Mouse (Mus musculus): ENCODE measurements around the gene Gpatch1. TPM values are rescaled to one million over a fixed set of nuclear protein-coding genes. Genes with fewer than 3 reads are reported as not detected.

The Gpatch1 gene
- 11.8 TPM for polyA plus RNA-seq (2015; fragmentation: Illumina TruSeq; extraction: RNeasy Lipid Tissue Mini Kit (QIAGEN cat#74804); ENCODE audit: insufficient read depth, low replicate concordance)

DNA sequence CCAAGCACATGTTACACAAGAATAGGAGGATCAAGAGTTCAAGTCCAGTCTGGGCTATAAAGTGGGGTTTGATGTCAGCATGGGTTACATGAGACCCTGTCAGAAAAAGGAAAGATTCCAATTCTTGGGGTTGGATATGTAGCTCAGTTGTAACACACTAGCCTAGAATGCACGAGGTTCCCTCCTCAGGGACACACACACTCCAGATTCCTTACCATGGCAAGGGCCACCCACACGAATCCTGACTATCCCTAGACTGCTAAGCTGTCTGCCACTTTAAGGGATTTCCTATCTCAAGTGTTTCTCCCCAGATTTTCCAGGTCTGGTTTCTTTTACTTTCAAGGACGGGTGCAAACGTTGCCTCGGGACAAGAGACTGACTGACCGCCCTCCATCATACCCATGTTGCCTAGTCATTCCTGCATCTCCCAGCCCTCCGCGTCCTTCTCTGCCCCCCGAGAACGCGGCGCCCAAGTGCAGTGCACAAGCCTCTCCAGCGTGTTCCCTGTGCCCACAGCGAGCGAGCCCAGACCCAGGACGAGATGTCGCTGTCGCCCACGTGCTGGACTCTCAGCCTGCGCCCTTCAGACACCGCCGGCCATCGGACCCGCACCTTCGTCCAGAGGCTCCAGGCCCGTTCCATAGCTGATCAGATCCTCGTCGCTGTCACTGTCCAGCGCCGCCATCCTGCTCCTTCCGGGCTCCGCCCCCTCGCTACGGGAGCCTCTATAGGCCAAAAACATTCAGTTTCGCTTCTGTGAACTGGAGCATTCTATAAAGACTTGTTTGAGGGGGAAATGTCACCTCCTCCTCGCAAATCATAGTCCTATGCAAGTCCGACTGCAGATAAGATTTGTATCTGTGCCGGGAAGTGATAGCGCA lies at the start of gene Gpatch1:
Gpatch1 (minus strand) TSS at position 712 of the 881 bp plus-strand sequence.

DNA sequence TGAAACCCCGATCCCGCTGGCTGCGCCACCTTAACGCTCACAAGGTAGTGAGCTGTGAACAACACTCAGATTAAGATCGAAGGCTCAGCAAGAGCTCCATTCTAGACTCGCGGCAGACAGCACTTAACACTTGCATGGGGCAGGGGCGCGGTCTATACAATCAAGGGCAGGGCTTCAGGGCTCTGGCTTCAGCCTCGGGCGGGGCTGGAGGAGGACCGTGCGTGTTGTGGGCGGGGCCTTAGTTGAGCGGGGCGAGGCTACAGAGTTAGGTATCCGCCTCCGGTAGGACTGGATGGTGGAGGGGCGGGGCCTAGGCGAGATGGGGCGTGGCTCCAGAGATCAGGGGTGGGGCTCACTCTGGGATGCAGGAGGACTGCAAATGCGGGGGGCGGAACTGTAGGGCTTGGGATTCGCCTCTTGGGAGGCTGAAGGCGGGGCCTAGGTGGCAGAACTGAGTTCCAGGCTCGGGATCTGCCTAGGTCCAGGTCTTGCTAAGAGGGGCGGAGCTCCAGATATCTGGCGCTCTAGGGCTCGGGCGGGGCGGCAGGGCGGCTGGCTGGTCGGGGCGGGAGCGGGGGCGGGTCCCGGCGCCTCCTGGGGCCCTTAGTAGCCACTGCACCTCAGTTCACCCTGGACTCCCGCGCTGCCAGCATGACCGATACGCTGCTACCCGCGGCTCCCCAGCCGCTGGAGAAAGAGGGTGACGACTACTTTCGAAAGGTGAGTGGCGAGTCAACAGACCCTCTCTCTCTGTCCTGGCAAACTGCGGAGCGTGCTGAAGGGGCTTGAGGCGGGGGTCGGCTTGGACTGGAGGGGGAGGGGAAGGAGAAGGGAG lies 15.7 kb upstream of the Gpatch1 start, which contains the start of gene Rhpn2:
Rhpn2 (plus strand) TSS at position 479 of the 835 bp plus-strand sequence.

Other genes starting within 250 kb of the Gpatch1 start
- 17.2 TPM for gene Cebpa, start 199.1 kb downstream of the Gpatch1 start, polyA plus RNA-seq (2015; fragmentation: Illumina TruSeq; extraction: RNeasy Lipid Tissue Mini Kit (QIAGEN cat#74804); ENCODE audit: insufficient read depth, low replicate concordance)
- gene Slc7a10, start 132.1 kb downstream of the Gpatch1 start, polyA plus RNA-seq (2015; fragmentation: Illumina TruSeq; extraction: RNeasy Lipid Tissue Mini Kit (QIAGEN cat#74804); ENCODE audit: insufficient read depth, low replicate concordance), result 0.50 TPM
- 1.4 TPM for gene Lrp3, start 102.9 kb downstream of the Gpatch1 start, polyA plus RNA-seq (2015; fragmentation: Illumina TruSeq; extraction: RNeasy Lipid Tissue Mini Kit (QIAGEN cat#74804); ENCODE audit: insufficient read depth, low replicate concordance)
- gene Rhpn2, start 15.7 kb upstream of the Gpatch1 start, polyA plus RNA-seq (2015; fragmentation: Illumina TruSeq; extraction: RNeasy Lipid Tissue Mini Kit (QIAGEN cat#74804); ENCODE audit: insufficient read depth, low replicate concordance), result 0.75 TPM
- 10.9 TPM for gene Faap24, start 78.4 kb upstream of the Gpatch1 start, polyA plus RNA-seq (2015; fragmentation: Illumina TruSeq; extraction: RNeasy Lipid Tissue Mini Kit (QIAGEN cat#74804); ENCODE audit: insufficient read depth, low replicate concordance)
- gene Cep89, start 78.6 kb upstream of the Gpatch1 start, polyA plus RNA-seq (2015; fragmentation: Illumina TruSeq; extraction: RNeasy Lipid Tissue Mini Kit (QIAGEN cat#74804); ENCODE audit: insufficient read depth, low replicate concordance), result 44.4 TPM
- gene Slc7a9, start 130.4 kb upstream of the Gpatch1 start, polyA plus RNA-seq (2015; fragmentation: Illumina TruSeq; extraction: RNeasy Lipid Tissue Mini Kit (QIAGEN cat#74804); ENCODE audit: insufficient read depth, low replicate concordance), result not detected
- gene Tdrd12, start 219.3 kb upstream of the Gpatch1 start, polyA plus RNA-seq (2015; fragmentation: Illumina TruSeq; extraction: RNeasy Lipid Tissue Mini Kit (QIAGEN cat#74804); ENCODE audit: insufficient read depth, low replicate concordance), result 0.23 TPM
- 55.5 TPM for gene Nudt19, start 237.9 kb upstream of the Gpatch1 start, polyA plus RNA-seq (2015; fragmentation: Illumina TruSeq; extraction: RNeasy Lipid Tissue Mini Kit (QIAGEN cat#74804); ENCODE audit: insufficient read depth, low replicate concordance)

Measured in spleen, adult 10 weeks (tissue).